Mouse (Mus musculus) liver, postnatal 0 days (tissue): ENCODE measurements around the gene Stk35.

Source experiments
- CTCF ChIP-seq: sonication (generic); IDR thresholded peaks from 2 replicates; pipeline ENCODE4 v1.5.1; 2016; ENCODE audit warnings: antibody characterized with exemption, low read depth
- EP300 ChIP-seq: IDR thresholded peaks from 2 replicates; pipeline ENCODE4 v1.6.1; 2016; ENCODE audit warnings: antibody characterized with exemption, low read depth, mild to moderate bottlenecking

DNA sequence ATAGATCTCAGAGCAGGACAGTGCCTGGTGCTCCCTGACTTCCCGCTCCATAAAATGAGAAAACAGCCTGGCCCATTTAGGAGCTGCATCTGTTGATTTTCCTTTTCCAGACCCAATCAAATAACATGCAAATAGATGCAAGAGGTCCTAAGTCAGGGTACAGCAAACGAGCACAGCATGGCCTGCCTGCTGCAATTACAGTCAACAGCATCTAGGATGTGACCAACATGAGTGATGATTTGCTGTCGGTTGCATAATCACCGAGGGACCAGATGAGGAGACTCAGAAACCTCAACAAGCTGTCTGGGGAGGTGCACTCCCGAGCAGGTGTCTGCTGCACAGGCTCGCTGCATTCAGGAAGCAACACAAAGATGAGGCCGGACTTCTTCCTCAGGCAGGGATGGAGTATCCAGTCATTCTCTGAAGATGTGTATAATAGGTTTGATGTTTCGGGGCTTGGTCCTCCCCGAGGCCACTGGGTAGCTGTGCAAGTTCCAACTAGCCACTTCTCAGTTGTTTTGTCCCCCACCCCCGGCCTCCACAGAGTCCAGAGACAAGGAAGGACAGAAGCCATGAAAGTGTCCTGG is 74.3 kb downstream of the Stk35 start:
- TF ChIP-seq CTCF (no peak), EP300 (no peak)
